Mouse (Mus musculus) lung, postnatal 4 days (tissue): ENCODE measurements around the gene Otud3.
"Not testable (repeated sequence)": the region's sequence is repeated elsewhere in the genome, so short reads cannot be mapped to it uniquely, and the experiment has no call there.

Experiments used
- DNase-seq, 2 experiments: peaks; one replicate each; pipeline ENCODE4 v3.0.0; 2021

Gene Otud3

DNA sequence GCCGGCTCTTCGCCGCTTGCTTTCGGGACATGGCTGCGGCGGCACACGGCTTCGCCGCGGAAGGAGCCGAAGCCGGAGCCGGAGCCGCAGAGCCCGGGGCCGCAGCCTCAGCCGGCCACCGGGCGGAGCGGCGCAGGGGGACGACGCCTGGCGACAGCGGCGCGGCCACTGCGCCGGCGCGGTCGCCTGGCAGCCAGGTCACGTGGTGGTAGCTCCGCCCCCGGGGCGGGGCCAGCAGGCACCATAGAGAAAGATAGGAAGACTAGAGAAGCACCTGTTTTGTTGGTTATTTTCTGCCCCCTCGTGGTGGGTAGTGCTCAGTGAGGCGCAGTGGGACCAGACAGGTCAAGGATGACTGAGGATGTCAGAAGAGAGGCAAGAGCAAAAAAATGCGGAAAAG lies at the start of gene Otud3:
Gene Otud3 (minus strand): TSS at position 149 of the 400 bp plus-strand sequence.
- peak; percentile 97 for DNase-seq

DNA sequence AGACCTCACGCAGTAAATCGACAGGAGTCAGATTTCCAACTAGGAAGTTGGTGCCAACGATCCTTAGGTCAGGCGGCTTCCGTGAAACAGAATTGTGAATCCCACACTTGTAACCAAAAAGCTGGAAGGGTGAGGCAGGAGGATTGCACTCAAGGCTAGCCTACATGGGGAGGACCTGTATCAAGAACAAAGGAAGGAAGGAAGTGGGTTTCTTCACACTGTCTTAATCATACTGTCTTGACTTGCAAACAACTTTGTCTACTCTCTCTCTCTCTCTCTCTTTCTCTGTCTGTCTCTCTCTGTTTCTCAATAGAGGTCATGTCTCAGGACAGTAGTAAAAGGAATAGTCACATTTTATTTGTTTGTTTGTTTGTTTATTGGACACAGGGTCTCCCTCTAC lies 49.0 kb upstream of the Otud3 start:
- no peak for DNase-seq

DNA sequence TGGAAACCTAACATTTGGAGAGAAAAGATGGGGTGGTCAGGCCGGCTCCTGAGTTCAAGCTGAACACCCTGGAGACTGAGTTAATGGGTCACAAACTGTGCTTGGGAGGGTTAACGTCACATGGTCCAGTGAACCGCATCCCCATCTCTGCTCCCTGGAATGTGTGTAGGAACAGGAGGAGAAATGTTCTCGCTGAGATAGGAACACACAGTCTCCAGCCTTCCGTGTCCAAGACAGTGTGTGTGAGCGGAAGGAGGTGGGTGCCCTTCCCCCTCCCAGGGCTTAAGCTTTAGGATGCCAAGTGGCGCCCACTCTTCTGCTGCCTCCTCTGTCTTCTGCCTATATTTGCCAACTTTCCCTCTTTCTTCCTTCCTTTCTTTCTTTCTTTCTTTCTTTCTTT lies 46.2 kb upstream of the Otud3 start:
- no peak for DNase-seq

DNA sequence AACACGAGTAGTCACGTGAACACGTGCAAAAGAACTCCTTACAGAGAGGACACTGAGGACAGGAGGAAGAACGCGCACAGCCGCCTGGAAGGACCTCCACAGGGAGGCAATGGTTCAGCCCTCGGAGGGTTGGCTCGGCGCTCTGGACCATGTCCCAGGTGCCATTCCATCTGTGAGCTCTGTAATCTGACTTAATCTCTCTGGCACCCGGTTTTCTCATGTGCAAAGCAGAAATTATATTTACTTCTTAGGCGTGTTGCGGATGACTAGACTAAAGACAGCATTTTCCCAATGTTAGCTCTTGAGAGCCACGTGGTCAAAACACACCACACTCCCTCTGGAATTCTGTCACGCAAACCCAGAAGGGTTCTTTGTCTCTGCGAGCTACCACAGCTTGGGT lies 45.4 kb upstream of the Otud3 start:
- DNase-seq: no peak

DNA sequence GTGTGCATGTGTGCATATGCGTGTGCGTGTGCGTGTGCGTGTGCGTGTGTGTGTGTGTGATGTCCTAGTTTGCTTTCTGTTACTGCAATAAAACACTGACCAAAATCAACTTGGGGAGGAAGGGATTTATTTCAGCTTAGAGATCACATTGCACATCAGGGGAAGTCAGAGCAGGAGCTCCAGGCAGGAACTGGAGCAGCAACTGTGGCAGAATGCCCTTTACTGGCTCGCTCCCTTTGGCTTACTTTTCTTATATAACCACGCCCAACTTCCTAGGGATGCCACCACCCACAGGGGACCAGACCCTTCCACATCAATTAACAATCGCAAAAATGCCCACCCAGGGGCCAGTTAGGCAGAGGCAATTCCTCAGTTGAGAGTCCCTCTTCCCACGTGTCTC lies 44.9 kb upstream of the Otud3 start:
- no peak for DNase-seq

DNA sequence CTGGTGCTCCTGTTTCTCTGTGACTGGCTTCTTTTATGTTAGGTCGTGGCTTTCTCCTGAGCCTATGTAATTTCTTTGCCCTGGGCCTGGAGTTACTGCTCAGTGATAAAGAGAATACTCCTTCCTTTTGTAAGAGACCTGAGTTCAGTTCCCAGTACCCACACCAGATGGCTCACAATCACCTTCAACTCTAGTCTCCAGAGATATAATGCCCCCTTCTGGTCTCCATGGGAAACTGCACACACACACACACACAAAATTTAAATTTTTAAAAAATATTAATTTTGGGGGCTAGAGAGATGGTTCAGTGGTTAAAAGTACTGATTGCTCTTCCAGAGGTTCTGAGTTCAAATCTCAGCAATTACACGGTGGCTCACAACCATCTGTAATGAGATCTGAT lies 34.5 kb upstream of the Otud3 start:
- no peak for DNase-seq

DNA sequence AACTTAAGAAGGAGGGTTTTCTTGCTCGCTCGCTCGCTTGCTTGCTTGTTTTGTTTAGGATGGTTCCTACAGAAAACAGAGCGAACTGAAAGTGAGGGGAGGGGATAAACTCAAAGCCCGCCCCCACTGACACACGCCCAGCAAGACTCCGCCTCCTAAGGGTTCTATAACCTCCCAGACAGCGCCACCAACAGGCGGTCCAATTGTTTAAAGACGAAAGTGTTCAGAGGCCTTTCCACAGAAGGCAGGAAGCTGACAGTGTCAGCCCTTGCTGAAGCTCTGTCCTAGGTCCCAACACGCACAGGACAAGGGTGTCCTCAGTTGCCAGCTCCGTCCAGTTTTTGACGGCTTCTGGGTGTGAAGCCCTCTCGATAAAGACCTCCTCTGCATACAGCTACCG lies 30.0 kb upstream of the Otud3 start:
- peak; percentile 86 to 92 for DNase-seq

DNA sequence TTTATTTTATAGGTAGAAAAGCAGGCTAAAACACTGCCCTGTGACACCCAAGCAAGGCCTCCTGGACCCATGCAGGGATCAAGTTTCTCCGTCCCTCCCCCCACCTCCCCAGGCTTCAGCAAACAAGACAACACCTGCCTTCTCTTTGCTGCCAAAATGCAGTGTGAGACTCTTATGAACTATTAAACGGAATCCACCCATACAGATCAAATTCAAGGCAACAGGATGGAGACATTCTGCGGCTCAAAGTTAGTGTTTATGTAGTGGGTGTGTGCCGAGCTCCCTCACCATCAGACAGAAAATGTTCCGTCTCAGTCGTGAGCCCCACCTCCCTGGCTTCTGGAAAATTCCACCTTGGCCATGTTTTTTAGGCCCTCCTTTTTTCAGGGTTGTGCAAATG lies 28.2 kb upstream of the Otud3 start:
- DNase-seq: peak; percentile 20 to 48

DNA sequence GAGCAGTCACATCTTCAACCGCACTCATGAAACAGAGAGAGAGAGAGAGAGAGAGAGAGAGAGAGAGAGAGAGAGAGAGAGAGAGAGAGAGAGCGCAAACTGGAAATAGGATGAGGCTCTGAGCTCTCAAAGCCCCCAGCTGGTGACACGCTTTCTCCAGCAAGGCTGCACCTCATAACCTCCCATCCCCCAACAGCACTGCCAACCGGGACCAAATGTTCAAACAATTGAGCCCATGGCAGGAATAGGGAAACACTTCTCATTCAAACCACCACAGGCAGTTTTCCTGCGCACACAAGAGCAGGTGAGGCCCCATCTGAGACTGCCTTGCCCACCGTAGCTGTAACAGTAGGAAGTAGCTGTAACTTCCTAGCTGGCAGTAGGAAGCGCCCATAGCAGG lies 27.7 kb upstream of the Otud3 start:
- DNase-seq: no peak

DNA sequence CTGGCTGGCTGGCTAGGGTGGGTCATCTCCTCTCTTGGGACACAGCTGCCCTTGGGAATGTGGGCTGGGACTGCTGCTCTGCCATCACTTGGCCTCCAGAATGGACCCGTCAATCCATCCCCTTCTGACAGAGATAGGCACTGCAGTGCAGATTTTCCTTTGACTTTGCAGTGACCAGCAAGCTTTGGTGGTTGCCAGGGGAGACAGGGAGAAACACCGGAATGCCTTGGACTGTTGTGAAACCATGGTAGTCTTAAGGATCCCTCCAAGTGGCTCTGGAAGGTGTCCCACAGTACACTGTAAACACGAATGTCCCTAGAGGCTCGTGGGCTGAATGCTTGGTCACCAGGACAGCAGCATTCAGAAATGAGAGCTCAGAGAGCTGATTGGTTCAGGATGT lies 25.7 kb upstream of the Otud3 start:
- DNase-seq: peak; percentile 66 to 76

DNA sequence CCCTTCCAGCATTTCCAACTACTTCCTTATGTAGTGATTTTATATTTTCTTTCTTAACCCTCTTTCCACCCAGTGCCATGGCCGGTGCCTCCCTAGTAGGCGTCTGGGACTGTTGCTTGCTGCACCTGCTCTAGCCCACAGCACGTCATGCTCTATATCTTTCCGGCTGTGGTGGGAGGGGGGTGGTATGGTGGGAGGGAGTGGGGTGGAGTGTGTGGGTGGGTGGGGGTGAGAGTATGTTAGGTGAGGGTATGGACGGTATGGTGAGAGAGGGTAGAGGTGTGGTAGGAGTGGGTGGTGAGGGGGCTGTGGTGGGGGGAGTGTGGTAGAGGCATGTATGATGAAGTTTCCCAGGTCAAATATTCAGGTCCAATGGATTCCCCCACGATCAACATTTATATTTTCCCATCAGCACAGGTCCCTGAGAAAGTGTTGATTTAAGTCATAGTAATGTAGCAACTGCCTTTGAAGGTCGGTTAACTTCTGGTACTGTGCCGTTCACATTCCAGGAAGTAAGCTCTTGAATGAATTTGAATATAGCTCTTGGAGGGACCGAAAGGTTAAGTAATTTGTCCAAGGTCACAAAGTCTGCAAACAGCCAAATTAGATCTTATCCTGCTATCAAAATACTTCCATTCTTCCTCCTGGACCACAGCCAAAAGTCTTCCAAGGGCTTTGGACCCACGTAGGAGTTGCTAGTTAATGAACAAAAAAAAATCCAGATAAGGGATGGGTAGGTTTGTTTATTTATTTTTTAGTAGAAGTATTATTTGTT lies 24.9 kb upstream of the Otud3 start:
- peak in 1 of 2 experiments; percentile 36 for DNase-seq

DNA sequence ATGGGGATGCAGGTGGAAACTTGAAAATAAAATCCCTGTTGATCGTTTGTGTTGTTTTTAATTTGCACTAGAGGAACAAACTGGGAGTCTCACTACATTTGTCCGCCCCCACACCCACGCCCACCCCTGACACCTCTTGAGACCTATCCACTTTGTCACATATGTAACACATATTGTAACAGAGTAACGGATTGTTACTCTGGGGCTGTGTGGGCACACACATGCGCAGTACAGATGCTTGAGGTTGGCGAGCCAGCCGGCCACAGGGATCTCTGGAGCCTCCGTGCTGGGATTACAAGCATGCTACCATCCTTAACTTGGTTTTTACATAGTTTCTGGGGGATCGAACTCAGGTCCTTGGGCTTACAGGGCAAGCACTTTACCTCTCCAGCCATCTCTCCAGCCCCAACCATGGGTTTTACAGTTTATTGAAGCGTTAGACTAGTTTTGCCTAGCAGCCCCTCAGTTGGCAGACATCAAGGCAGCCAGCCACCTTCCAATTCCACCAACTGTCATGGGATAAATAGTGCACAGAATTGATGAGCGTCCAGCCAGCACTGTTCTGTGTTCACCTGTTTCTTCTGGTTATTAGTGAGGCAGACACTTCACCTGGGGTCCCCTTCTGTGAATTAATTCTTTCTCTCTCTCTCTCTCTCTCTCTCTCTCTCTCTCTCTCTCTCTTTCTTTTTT lies 20.9 kb upstream of the Otud3 start:
- no peak for DNase-seq

DNA sequence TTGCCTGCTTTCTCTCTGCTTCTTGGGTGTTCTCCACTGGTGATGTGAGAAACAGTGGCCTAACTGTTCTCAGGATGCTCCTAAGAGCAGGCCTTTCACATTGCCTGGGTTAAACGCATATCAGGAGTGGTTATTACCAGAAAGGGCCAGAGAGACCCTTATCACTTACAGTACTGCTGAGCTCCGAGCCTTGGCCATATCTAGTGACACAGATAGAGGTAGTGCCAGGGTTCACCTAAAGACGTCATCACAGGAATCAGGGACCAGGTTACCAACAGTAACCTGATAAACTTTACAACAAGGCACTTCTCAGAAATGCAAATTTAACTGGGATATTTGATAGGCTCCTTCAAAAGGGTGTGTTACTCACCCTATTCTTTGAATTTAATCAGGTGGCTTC lies 20.1 kb upstream of the Otud3 start:
- DNase-seq: no peak

DNA sequence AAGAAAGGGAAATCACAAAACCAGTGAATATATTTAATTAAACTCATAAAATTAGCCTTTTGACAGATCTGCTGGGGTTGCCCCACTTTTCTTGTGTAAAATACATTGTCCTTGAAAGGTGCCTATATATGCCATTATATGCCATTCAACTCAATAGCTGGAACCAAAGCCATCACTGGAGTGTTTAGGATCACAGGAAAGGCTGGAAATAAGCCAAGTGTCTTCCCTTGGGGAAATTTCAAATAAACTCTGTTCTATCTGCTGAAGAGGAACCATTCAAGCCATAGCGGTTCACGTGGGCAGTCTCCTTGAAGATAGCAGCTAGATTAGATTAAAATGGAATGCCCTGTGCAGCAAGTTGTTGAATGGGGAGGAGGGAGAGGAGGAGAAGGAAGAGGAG lies 11.8 kb upstream of the Otud3 start:
- no peak for DNase-seq

DNA sequence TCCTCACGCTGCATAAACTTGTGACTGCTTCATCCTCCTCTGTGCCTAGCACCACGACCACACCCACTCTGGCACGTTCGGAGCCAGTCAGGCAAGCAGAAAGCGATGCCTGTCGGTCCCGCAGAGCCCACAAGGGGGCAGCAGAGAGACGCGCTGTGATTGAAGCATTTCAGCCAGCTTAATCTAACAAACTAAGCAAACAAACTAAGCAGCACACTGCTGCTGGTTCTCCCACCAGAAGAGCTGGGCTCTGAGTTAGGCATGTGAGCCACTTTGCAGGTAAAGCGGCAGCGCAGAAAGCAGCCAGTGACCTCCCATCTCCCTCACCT lies 8.3 kb upstream of the Otud3 start:
- peak; percentile 93 to 96 for DNase-seq

DNA sequence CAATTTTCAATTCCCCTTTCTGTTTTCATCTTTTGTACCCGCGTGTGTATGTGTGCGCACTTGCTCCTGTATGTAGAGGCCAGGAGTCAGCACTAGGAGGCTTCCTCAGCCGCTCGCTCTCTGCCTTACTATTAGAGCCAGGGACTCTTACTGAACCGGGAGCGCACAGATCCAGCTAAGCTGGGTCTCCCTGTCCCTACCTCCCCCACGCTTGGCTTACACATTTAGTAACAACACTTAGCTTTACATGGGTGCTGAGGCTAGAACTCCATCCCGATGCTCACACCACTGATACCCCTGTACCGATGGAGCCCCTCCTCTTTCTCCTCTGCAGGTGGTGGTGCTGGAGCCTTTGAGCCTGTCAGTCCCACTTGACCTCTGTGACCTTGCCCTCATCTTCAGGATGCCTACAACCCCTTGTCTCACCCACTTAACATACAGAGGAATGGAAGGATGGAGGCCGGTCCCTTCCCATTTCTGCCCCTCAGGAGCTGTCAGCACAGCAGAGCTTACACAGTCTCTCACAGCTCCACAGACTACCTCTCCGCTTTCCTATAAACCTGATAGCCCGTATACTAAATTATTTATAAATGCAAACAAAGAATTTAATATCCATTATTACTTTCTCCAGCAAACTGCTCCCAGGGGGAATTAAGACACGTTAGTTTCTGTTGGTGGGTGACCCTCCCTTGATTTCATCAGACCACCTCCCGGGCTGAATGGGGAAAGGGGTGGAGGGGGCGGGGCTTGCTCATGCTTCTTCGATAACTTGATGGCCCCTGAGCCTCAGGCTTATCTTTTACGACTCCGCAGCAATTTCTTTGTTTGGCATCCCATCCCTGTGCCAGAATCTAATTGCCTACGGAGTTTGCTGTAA lies 7.7 kb upstream of the Otud3 start:
- no peak for DNase-seq

DNA sequence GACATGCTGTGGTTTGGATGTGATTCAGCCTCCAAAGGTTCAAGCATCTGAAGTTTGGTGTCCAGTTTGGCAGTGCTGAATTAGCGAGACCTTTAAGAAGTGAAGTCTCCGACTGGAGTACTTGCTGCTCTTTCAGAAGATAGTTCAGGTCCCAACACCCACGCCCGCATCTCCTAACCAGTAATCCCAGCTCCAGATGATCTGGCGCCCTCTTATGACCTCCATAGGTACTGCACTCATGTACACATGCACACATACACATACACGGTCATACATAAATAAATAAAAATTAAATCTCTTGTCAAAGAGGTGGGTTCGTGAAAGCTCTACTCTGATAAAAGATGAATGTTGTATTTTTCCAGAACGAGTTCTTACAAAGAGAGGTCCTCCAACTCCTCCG lies 3.5 kb upstream of the Otud3 start:
- no peak for DNase-seq

DNA sequence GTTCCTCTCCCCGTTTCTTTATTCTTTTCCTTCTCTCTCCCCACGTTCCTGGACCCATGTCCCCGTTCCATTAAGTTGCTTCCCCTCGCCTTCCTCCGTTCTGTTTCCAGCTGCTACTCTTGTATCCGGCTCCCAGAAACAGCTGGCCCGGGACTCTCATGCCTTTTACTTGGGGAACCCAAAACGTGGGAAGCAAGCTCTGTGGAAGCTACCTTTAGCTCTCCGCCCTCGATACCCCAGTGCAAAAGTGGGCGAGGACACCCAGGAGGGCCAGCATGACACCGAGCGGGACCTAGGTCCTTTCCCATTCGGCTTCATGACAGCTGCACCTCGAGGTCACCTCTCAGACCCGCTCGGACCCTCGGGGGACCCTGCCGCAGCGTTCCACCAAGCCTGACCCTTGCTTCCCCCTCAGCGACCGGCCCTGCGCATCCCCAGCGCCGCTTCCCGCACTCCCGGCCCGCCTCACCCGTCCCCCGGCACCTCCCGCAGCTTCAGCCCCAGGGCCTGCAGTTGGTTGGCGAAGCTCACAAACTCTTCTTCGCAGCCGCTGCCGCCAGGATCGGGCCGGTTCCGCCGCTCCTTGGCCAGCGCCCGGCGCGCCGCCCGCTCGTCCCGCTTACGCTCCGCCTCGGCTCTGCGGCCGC lies 481 bp downstream of the Otud3 start:
- DNase-seq: peak in 1 of 2 experiments; percentile 58

DNA sequence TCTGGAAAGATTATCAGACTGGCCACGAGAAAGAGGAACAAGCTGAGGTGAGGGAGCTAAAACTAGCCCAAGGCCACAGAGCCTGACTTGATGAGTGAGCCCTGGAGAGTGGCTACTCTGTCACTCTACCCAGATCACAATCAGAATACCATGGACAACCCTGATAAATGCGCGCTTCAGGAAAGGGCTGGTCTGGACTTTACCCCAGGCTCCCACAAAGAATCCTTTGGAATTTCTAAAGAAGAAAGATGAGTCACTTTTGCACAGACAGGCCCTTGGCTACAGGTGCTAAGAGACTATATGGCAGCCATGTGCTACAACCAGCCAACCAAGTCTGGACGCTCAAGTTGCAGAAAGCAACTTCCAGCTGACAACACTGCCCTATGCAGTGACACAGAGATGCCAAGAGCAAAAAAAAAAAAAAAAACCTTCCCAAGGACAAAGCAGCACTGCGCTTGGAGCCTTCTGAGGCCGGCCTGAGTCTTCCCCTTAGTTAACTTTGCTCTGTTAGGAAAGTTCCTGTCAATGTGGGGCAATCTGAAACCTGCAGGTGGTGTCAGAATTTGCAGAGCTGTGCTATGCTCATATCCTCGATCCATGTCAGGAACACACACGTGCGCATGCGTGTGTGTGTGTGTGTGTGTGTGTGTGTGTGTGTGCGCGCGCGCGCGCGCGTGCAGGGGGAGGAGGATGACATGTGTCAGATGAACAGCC lies 8.0 kb downstream of the Otud3 start:
- DNase-seq: no peak

DNA sequence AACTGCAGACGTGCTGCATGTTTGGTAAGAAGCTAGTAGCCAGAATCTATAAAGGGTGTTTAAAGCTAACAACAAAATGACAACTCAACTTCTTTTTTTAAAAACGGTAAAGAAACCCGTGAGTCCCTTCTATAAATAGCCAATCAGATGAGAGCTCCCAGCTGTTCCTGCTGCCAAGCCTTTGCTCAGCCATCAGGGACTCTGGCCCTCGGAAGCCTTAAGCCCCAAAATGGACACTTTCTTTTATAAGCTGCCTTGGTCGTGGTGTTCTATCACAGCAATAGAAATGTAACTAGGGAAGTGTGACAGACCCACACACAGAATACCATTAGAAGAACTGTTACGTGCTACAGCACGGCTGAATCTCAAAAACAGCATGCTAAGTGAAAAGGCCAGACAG lies 14.4 kb downstream of the Otud3 start:
- no peak for DNase-seq

DNA sequence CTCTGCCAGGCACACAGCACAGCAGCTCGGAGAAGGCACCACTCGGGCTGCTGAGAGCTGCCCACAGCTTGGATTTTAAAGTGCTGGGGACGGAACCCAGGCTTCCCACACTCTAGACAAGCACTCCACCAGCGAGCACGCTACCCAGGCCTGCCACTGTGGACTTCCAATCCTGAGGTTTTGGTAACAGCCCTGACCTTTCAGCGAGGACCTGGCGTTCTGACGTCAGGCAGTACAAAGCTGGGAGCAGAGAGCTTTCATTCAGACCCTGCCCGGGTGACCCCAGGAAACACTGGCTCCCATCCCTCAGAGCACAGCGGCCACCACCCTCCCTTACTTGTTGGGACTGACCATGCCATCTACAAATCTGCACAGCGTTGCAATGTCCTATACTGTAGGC lies 20.0 kb downstream of the Otud3 start:
- not testable (repeated sequence) for DNase-seq

DNA sequence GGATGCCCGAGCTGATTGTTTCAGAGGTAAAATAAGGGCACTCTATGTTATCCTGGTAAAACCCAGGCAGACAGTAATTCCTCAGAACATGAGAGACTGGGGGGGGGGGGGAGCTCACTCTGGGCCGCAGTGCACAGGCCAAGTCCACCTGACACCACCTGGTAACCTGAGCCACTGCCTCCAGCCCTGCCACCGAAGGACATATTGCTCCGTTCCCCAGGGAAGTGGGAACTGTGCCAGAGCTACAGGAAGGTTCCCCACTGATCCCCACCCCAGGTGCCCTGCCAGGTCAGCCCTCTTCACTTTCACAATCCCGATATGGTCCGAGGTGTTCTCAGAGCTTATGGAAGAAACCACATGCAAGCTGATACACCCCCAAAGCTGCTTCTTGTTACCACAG lies 21.1 kb downstream of the Otud3 start:
- no peak for DNase-seq

DNA sequence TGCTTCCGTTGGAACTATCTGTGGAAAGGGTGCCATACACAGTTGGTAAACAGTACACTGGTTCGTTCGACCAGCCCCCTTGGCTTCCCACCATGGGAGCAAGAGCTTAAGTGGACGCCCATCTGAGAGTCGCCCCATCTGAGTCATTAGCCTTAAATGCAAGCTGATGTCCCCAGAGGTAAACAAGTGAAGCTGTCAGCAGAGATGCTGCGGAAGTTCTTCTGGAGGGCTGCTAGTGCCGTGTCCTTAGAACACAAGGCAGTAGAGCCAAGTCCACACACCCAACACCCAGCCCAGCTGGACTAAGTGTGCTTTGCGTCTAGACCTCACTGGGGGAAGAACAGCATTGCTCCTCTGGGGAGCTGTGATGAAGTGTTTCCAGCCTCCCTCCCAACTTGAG lies 24.1 kb downstream of the Otud3 start:
- peak; percentile 19 to 62 for DNase-seq
